Mouse (Mus musculus): ENCODE measurements around the gene Serf2. TPM values are rescaled to one million over a fixed set of nuclear protein-coding genes. Genes with fewer than 3 reads are reported as not detected.
"Not testable (repeated sequence)": the region's sequence is repeated elsewhere in the genome, so short reads cannot be mapped to it uniquely, and the experiment has no call there.

The Serf2 gene
- polyA plus RNA-seq, 1 experiment from 2014 or later = 430 TPM

DNA sequence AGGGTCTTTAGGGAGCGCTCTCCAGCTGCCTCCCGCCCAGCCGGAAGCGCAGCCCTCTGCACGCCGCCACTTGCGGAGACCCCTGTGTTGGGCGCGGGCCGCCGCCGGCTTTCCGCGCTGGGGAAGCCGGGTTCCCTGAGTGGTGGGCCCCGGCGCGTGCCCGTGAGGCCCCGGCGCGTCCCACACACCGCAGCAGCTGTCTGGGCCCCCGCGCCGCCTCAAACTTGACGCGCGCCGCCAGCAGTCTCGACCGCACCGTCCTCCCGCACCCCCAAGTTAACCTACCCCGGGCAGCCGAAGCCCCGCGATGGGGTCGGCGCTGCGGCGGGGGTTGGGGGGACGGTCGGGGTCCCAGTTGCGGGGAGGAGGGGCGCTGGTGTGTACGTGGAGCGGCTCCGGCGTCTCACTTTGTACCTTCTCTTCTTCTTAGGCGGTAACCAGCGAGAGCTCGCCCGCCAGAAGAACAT, 583 bp downstream of the Serf2 start:
- H3K36me3 ChIP-seq = peaks cover 19% of the 10 kb centered on the region
- peak; percentile 56; the same call in 1 of the 2 replicates for ATAC-seq (ENCODE audit: borderline replicate concordance, extremely low read depth, low FRiP score, low TSS enrichment)
- WGBS = under 1% methylated on average over 53 of the region's 54 CpGs

DNA sequence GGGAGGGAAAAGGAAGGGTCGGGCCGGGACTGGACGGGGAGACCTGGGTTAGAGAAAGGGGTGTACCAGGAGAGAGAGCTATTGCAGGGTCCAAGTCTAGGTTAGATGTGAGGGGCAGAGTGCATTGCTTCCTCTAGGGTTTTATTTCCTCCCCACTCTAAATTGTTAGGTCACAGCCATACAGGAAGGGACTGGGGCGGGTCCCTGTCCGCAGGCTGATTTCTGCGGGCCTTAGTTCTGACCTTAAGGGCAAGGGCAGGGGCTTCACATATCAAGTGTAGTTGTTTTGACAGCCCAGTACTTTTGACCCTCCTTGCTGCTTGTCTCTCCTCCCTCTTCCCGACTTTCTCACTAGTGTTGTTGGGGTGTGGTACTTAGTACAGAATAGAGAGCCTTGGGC, 1.1 kb downstream of the Serf2 start:
- peak overlapping the region; percentile 60 for H3K4me2 ChIP-seq
- whole genome bisulfite sequencing = 1% methylated on average over 7 of the region's 7 CpGs
- no peak for ATAC-seq (ENCODE audit: borderline replicate concordance, extremely low read depth, low FRiP score, low TSS enrichment)
- H3K27ac ChIP-seq = peak overlapping the region; percentile 94
- peaks cover 24% of the 10 kb centered on the region for H3K4me1 ChIP-seq
- H3K9me3 ChIP-seq = no peaks in the 10 kb centered on the region
- H3K36me3 ChIP-seq = peaks cover 21% of the 10 kb centered on the region
- H3K9ac ChIP-seq = peak overlapping the region; percentile 96
- H3K27me3 ChIP-seq = no peaks in the 10 kb centered on the region
- peak overlapping the region; percentile 96 for H3K4me3 ChIP-seq

More for the DNA sequence above, 583 bp downstream of the Serf2 start:
- Histone ChIP-seq H3K9ac (peak overlapping the region; percentile 96), H3K27me3 (no peaks in the 10 kb centered on the region), H3K4me1 (peaks cover 24% of the 10 kb centered on the region), H3K4me2 (peak overlapping the region; percentile 60), H3K4me3 (peak overlapping the region; percentile 96), H3K9me3 (no peaks in the 10 kb centered on the region), H3K27ac (peak overlapping the region; percentile 94)

DNA sequence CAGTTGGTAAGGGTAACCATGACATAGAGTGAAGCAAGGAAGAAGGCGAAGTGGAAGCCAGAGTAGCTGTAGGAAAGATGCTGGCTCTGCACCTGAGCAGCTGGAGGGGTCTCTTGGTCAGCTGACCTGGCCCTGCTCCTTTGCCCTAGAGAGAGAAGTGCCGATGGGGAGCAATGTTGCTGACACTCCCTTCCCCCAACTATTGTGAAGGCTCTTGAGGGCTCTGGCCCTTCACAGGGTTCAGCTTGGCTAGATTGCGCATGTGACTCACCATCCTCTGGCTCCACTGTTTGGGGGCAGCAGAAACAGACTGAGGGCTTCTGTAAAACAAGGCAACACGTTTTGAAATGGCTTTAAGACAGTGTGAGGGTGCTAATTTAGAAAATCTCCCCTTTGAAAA, 3.4 kb downstream of the Serf2 start:
- WGBS = 68% methylated on average over 4 of the region's 4 CpGs

DNA sequence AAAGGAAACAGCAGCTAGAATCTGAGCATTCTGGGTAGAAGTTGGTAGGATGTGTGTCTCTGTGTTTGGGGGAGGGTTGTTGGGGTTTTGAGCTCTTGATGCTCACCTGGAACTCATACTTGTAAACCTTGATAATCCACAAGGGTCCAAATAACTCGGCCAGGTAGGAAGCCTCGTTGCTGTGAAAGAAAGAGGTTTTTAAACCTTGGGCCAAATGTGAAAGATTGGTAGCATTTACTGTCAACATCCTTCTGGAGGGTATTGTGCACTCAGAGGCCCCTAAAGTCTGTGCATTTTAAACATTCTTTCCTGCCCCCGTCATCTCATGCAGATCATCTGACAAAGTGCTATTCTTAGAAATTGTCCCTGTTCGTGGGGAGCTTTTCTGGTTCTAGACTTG, 4.0 kb downstream of the Serf2 start, which contains the start of gene Hypk:
Hypk (plus strand) TSS at position 301 of the 400 bp plus-strand sequence.
- Histone ChIP-seq H3K27me3 (no peaks in the 10 kb centered on the region), H3K9me3 (no peaks in the 10 kb centered on the region), H3K27ac (no peak within 1 kb of the TSS), H3K36me3 (peaks cover 23% of the 10 kb centered on the region), H3K4me2 (no peak within 1 kb of the TSS), H3K9ac (no peak within 1 kb of the TSS; the same call in 1 of the 2 replicates), H3K4me1 (peaks cover 30% of the 10 kb centered on the region), H3K4me3 (no peak within 1 kb of the TSS)
- no peak for ATAC-seq (ENCODE audit: borderline replicate concordance, extremely low read depth, low FRiP score, low TSS enrichment)
- 49% methylated on average over 4 of the region's 4 CpGs for WGBS

More for the DNA sequence above, 3.4 kb downstream of the Serf2 start:
- ATAC-seq (ENCODE audit: borderline replicate concordance, extremely low read depth, low FRiP score, low TSS enrichment) = no peak
- H3K4me2 ChIP-seq = no peak overlapping the region
- no peak overlapping the region for H3K27ac ChIP-seq
- H3K36me3 ChIP-seq = peaks cover 23% of the 10 kb centered on the region
- no peak overlapping the region for H3K4me3 ChIP-seq
- peaks cover 31% of the 10 kb centered on the region for H3K4me1 ChIP-seq
- no peaks in the 10 kb centered on the region for H3K9me3 ChIP-seq
- H3K27me3 ChIP-seq = no peaks in the 10 kb centered on the region
- no peak overlapping the region; the same call in 1 of the 2 replicates for H3K9ac ChIP-seq

DNA sequence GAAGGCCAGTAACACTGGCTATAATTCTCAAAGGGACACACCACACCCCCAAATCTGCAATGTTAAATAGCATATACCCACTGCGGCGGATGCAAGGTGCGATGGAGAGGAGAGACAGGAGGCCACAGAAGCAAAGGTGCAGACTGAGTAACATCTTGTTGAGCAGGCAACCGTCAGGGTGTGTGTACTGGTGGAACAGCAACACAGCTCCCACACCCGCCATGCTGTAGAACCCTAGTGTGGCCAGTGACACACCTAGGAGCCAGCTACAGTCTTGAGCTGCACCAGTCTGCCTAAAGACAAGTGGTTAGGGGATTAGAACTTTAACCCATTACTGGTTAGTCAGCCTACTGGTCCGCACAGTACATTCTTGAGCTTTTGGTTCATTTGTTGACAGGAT, 4.9 kb downstream of the Serf2 start:
- no peak overlapping the region for H3K27ac ChIP-seq
- ATAC-seq (ENCODE audit: borderline replicate concordance, extremely low read depth, low FRiP score, low TSS enrichment) = no peak
- H3K36me3 ChIP-seq = peaks cover 30% of the 10 kb centered on the region
- H3K9me3 ChIP-seq = no peaks in the 10 kb centered on the region
- no peak overlapping the region for H3K4me2 ChIP-seq
- no peak overlapping the region for H3K9ac ChIP-seq
- WGBS = 77% methylated on average over 6 of the region's 6 CpGs
- peaks cover 32% of the 10 kb centered on the region for H3K4me1 ChIP-seq
- no peaks in the 10 kb centered on the region for H3K27me3 ChIP-seq
- no peak overlapping the region for H3K4me3 ChIP-seq

DNA sequence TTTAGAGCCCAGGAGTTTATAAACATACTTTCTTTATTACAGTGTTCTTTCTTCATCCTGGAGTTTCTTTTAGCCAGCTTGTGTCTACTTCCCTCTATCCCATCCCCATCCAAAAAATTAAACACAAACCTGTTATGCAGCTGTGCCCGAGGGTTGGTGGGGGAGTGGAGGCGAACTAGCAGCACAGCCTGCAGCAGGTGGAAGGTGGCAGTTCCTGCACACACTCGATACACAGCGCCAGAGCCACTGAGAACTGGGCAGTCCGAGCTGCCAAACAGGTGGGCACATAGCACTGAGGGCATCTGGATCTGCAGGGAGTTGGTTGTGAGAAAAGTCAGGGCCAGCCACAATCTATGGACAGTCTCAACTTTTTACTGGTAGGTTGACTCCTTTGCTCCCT, 6.5 kb downstream of the Serf2 start:
- Histone ChIP-seq H3K4me1 (peaks cover 28% of the 10 kb centered on the region), H3K9me3 (no peaks in the 10 kb centered on the region), H3K36me3 (peaks cover 42% of the 10 kb centered on the region), H3K4me2 (no peak overlapping the region), H3K4me3 (no peak overlapping the region), H3K27me3 (no peaks in the 10 kb centered on the region), H3K27ac (no peak overlapping the region), H3K9ac (no peak overlapping the region)
- 74% methylated on average over 5 of the region's 5 CpGs for WGBS
- ATAC-seq (ENCODE audit: borderline replicate concordance, extremely low read depth, low FRiP score, low TSS enrichment) = no peak

DNA sequence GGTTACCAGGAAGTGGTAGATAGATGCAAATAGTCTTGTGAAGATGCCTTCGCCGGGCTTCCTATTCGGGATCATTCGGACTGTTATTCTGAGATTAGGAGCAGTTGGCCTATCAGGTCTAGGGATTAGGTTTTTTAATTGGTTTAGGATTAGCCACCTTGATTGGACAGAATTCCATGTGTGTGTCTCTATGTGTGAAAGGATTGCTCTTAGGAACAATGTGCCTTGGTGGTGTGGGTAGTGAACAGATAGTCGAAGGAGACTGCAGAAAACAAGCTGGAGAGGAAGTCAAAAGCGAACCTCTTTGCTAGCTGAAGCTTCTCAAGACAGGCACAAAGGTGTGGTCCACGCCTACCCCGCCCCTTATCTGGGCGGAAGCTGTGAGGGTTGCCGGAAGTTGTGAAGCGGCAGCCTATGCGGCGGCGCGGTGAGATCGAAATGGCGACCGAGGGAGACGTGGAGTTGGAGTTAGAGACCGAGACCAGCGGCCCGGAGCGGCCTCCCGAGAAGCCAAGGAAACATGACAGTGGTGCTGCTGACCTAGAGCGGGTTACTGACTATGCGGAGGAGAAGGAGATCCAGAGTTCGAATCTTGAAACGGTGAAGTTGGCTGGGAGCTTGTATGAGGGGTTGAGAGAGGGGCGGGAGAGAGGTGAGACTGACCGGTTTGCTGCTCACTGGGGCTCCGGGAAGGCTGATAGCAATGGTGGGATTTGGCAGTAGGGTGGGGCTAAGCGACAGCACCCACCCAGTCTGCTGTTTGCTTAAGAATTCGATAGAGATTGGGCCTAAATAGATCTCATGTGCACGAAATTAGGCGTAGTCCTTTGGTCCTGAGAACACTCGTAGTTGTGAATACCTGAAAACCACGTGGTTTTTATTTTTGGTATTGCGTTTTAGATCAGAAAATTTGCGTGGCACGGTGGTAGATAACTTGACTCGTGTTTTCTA, 8.0 kb downstream of the Serf2 start, which contains the start of gene Serinc4:
Serinc4 (minus strand) TSS at position 90 of the 951 bp plus-strand sequence.
- peak; percentile 89 for ATAC-seq (ENCODE audit: borderline replicate concordance, extremely low read depth, low FRiP score, low TSS enrichment)
- 3% methylated on average over 41 of the region's 41 CpGs for WGBS

DNA sequence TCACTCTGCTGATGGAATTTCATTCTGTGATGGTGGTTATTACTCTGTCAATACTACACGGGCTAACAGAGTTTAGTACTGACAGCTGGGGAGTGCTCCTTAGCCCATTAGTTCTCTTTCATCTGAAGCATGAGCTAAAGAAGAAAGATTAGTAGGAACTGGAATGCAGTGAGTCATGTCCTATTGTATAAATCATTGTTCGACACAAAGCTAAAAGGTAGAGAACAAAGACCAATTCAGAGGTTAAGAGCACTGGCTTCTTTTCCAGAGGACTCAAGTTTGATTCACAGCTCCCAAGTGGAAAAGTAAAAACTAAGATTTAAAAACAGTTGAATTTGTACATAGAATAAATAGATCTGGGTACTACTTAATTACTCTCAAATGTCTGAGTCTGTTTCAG, 11.1 kb downstream of the Serf2 start:
- WGBS = 51% methylated on average over 2 of the region's 2 CpGs

More for the DNA sequence above, 8.0 kb downstream of the Serf2 start, which contains the start of gene Serinc4:
- Histone ChIP-seq H3K9me3 (no peaks in the 10 kb centered on the region), H3K27ac (peak within 1 kb of the TSS; percentile 65), H3K9ac (peak within 1 kb of the TSS; percentile 60), H3K27me3 (no peaks in the 10 kb centered on the region), H3K36me3 (peaks cover 36% of the 10 kb centered on the region), H3K4me1 (peaks cover 20% of the 10 kb centered on the region), H3K4me3 (peak within 1 kb of the TSS; percentile 64), H3K4me2 (peak within 1 kb of the TSS; percentile 61)

DNA sequence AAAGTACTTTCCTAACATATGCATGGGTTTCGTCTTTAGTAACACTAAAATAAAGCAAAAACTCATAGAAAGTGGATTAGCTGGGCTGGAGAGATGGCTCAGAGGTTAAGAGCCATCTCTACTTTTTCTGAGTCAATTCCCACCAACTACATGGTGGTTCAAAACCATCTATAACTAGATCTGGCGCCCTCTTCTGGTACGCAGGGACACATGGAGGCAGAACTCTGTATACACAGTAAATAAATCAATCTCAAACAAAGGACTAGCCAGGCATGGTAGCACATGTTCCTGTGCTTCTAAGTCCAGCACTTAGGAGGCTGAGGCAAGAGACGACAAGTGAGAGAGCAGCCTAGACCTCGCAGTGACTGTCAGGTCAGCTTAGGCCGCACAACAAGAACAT, 20.0 kb downstream of the Serf2 start:
- not testable (repeated sequence) for H3K4me3 ChIP-seq; ATAC-seq (ENCODE audit: borderline replicate concordance, extremely low read depth, low FRiP score, low TSS enrichment); H3K9me3 ChIP-seq; H3K27me3 ChIP-seq; H3K27ac ChIP-seq; H3K36me3 ChIP-seq; H3K4me1 ChIP-seq; H3K4me2 ChIP-seq; H3K9ac ChIP-seq
- 48% methylated on average over 3 of the region's 6 CpGs for WGBS

More for the DNA sequence above, 11.1 kb downstream of the Serf2 start:
- peaks cover 15% of the 10 kb centered on the region for H3K4me1 ChIP-seq
- H3K9me3 ChIP-seq = no peaks in the 10 kb centered on the region
- no peaks in the 10 kb centered on the region for H3K27me3 ChIP-seq
- H3K27ac ChIP-seq = no peak overlapping the region
- peaks cover 20% of the 10 kb centered on the region; the same call in 1 of the 2 replicates for H3K36me3 ChIP-seq
- ATAC-seq (ENCODE audit: borderline replicate concordance, extremely low read depth, low FRiP score, low TSS enrichment) = no peak
- no peak overlapping the region for H3K4me2 ChIP-seq
- H3K9ac ChIP-seq = no peak overlapping the region
- H3K4me3 ChIP-seq = no peak overlapping the region

DNA sequence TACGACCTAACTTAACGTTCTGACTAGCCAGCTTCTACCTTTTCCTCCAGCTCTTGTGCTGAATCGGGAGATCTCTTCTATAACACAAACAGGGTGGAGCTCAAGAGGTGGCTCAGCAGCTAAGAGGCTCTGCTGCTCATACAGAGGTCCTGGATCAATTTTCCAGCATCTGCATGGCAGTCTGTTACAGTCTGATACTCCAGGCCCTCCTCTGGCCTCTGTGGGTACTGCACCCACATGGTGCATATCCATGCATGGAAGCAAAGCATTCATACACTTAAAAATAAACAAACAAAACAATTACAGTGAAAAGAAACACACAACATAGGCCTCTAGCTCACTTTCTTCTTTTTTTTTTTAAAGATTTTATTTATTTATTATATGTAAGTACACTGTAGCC, 23.8 kb downstream of the Serf2 start:
- 92% methylated on average over 3 of the region's 3 CpGs for WGBS

DNA sequence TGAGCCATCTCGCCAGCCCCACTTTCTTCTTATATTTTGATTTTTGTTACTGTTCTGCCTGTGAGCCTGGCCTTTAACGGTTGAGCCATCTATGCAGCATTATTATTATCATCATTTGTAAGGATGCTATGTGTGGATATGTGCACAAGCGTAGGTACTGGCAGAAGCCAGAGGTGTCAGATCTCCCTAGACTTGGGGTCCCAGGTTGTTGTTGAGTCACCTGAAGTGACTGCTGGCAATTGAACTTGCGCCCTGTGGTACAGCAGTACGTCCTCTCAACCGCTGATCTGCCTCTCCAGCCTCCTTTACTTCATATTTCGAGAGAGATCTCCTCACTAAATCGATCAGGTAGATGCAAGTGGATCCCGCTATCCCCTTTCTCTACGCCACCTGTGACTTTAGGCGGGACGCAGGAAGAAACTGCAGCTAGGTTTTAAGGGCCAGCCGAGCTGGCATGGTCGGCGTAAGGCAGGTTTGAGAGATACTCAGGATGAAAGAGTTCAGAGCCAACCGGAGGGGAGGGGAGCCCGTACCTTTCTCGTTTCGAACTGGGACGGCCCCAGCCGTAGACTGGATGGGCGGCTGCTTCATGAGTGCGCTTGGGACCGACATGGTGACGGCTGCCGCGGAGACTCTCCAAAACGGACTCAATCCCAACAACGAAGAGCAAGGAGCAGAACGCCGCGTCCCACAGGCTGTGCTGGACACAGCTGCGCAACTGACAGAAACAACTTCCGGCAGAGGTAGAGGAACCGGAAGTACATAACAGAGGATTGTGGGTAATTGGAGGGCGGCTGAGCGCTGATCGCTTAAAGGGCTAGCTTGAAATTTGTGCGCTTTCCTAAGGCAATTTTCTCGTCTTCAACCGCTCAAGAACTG, 24.5 kb downstream of the Serf2 start, which contains the start of gene Mfap1b:
Mfap1b (minus strand) TSS at position 767 of the 879 bp plus-strand sequence.
- not testable (repeated sequence) for H3K4me1 ChIP-seq, H3K27me3 ChIP-seq, H3K36me3 ChIP-seq, H3K9me3 ChIP-seq
- Histone ChIP-seq H3K27ac (peak within 1 kb of the TSS; percentile 53; the same call in 1 of the 2 replicates), H3K9ac (peak within 1 kb of the TSS; percentile 66), H3K4me2 (peak within 1 kb of the TSS; percentile 69), H3K4me3 (peak within 1 kb of the TSS; percentile 70)
- WGBS = 4% methylated on average over 41 of the region's 41 CpGs
- ATAC-seq (ENCODE audit: borderline replicate concordance, extremely low read depth, low FRiP score, low TSS enrichment) = peak; percentile 94

More for the DNA sequence above, 23.8 kb downstream of the Serf2 start:
- not testable (repeated sequence) for H3K27ac ChIP-seq; H3K9me3 ChIP-seq; H3K36me3 ChIP-seq; H3K9ac ChIP-seq; H3K4me3 ChIP-seq; H3K27me3 ChIP-seq; ATAC-seq (ENCODE audit: borderline replicate concordance, extremely low read depth, low FRiP score, low TSS enrichment); H3K4me1 ChIP-seq
- peak overlapping the region; percentile 69; the same call in 1 of the 2 replicates for H3K4me2 ChIP-seq
